Mouse (Mus musculus) gastrocnemius, postnatal 4 days (tissue): ENCODE measurements at regions not wholly inside any gene's neighbourhood (a gene's known extent, or its start where the extent isn't known, plus 50 kb on each side); places are given as distances from the start of the nearest gene placed in this dataset.

Experiments
- DNase-seq, 2 experiments: peaks; one replicate each; pipeline ENCODE4 v3.0.0; 2021 to 2022; ENCODE audit warnings: low spot score in 2 of 2, mixed read lengths in 2 of 2

- peak in 1 of 2 experiments; percentile 36 for DNase-seq
Measured at GRCm38 (mm10) chrX:163669886-163670285, 91.2 kb downstream of the Rnf138rt1 start.
